Mouse (Mus musculus) layer of hippocampus, adult 9-10 months (tissue): ENCODE results near the gene Dcun1d4.
"Not testable (repeated sequence)": the region's sequence is repeated elsewhere in the genome, so short reads cannot be mapped to it uniquely, and the experiment has no call there.

ENCODE experiments used
- DNase-seq: peaks from one replicate; pipeline ENCODE4 v3.0.0; 2022; ENCODE audit warnings: low spot score

Gene Dcun1d4

GRCm38 (mm10) chr5:73548237-73548636 is 67.4 kb downstream of the Dcun1d4 start:
- no peak for DNase-seq

DNA sequence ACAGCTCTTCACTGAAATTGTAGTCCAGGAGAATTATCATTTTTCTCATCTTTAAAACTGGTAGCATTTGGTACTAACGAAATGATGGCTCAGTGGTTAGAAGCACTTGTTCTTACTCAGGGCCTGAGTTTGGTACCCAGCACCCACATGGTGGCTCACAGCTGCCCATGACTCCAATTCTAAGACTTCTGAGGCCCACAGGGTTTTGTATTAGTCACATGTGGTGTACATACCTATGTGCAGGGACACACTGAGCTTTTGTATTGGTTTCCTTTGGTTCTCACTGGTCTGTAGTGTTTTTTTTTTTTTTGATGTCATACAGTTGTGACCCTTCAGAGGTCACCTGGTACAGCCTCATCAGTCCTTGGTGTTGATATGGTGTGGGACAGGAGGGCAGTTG is 68.0 kb downstream of the Dcun1d4 start:
- DNase-seq = no peak

DNA sequence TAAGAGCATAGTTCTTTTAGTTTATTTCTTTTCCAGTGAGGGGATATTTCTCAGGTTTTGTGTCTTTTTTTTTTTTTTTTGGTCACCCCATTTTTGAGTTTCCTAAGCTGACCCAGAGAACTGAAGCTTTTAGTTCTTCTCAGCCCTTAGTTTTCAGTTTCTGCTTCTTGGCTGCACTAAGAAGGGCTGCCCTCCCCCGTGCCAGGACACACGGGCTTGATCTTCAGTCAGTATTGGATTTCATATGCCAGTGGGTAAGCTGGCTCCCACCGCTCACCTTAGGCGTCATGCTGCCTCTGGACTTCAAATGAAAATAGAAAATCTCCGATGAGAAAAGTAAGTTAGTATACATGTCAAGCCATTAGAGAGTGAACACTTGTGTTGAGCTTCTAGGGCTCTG is 71.0 kb downstream of the Dcun1d4 start:
- no peak for DNase-seq

DNA sequence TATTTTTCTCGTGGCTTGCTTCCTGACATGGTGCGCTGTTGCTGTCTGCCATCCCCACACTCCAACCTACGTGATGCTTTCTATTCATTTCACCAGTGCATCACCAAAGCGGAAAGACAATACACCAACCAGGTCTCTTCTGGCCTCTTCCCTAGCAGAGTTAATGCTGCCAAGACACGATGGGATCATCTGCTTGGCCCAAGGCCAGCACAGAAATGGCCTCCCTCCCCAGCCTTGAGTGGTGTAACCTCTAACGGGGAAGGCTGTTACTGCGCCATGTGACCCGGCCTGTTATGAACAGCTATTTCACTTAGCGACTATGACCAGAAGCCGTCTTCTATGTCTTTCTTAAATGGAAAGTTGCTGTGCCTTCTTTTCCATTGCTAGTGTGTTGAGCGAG is 73.1 kb downstream of the Dcun1d4 start:
- DNase-seq = no peak

GRCm38 (mm10) chr5:73555096-73555852 is 74.5 kb downstream of the Dcun1d4 start:
- DNase-seq = no peak

DNA sequence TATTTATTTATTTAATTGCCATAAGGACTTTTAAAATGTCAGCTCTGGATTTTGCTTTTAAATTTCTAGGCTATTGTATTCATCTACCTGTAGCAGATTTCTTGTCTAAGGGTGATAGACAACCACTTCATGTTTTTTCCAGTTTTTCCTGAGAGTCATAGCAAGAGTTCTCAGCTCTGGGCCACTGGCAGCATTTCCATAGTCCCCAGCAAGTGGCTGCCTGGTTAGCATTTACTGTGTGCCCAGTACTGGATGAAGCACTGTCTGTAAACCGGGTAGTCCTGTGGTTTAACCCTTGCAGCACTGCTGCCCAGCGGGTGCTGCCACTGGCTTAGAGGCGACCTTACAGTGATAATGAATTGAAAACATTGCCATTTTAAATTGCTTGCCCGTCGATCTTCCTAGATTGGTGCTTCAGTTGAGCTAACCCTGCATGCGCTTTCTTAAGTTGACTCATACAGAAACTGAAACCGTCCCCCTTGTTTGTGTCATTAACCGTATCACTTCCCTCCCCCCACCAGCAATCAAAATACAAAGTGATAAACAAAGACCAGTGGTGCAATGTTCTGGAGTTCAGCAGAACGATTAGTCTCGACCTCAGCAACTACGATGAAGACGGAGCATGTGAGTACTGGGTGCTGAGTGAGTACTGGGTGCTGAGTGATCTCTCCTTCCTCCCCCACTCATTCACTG is 76.1 kb downstream of the Dcun1d4 start:
- DNase-seq = no peak

DNA sequence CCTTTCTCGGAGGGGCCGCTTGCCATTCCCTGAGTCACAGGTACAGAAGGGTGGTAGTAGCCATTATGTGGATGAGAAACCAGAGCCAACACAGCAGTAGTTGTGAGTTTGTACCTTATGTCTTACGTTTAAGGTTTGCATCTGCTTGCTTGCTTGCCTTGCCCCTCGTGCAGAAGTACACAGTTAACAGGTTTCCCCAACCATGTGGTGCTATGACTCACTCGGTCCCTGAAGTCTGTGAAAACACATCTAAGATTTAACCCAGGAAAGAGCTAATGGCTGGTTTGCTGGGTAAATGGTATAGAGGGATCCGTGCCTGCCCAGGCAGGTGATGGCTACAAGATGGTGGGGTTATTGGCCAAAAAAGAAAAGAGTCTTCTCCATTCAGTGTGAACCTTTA is 78.0 kb downstream of the Dcun1d4 start:
- no peak for DNase-seq

- no peak for DNase-seq
Observed at GRCm38 (mm10) chr5:73564038-73564437, 83.2 kb downstream of the Dcun1d4 start.

DNA sequence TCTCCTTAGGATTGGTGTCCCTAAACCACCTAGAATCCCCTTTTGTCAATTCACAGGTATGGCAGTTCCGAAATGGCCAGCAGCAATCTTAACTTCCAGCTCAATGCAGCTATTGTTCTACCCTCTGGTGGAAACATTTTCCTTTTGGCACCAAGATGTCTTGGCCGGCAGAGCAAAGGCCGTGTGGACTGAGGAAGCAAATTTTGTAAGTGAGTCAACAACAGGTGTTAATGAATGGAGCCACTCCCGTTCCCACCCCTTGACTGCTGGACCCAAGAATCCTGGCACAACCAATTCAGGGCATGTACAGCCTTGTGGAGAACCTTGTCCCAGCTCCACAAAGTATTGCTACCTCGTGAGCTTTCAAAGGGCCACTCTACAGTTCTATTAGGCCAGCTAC is 85.3 kb downstream of the Dcun1d4 start:
- DNase-seq = no peak

- no peak for DNase-seq
Observed at GRCm38 (mm10) chr5:73566892-73567291, 86.1 kb downstream of the Dcun1d4 start.

- DNase-seq = no peak
Observed at GRCm38 (mm10) chr5:73569181-73569580, 88.4 kb downstream of the Dcun1d4 start.

GRCm38 (mm10) chr5:73571395-73572156 is 90.8 kb downstream of the Dcun1d4 start:
- no peak for DNase-seq

DNA sequence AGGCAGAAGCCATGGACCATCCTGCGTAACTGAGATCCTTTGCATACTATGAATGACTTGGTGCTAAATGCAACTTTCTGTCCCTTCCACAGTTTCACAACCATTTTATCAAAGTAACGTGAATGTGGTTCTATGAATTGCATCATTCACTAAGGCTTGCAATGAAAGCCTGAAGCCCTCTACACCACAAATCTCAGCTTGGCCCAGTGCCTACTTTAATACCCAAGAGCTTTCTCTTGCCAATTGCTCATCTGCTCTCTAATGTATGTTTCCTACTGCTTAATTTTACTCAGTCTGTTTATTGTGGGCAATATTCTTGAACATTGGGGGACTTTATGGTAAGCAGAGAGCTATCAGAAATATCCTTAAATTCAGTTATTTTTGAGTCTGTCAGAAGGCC is 92.0 kb downstream of the Dcun1d4 start:
- DNase-seq = no peak

GRCm38 (mm10) chr5:73573789-73574188 is 93.0 kb downstream of the Dcun1d4 start:
- no peak for DNase-seq

GRCm38 (mm10) chr5:73574616-73575015 is 93.8 kb downstream of the Dcun1d4 start:
- no peak for DNase-seq

DNA sequence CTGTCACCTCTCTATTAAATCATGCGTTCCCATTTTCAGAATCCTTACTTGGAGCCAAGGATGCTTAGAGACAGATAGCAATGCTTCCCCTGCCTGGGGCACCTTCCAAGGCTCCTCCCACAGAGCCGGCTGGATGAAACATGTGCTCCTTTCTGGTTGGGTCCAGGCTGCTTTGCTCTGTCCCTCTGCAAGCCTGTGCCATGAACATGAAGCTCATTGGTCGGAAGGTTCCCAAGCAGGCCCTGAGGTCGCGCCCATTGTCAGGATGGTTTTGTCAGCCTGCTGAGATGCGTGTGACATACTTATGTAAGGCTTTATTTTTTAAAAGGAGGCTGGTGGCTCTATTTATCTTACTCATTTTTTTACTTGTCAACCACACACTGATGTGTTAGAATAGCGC is 95.9 kb downstream of the Dcun1d4 start:
- no peak for DNase-seq

GRCm38 (mm10) chr5:73578131-73578530 is 97.3 kb downstream of the Dcun1d4 start:
- DNase-seq = no peak

GRCm38 (mm10) chr5:73584011-73584410 is 103.2 kb downstream of the Dcun1d4 start:
- not testable (repeated sequence) for DNase-seq

DNA sequence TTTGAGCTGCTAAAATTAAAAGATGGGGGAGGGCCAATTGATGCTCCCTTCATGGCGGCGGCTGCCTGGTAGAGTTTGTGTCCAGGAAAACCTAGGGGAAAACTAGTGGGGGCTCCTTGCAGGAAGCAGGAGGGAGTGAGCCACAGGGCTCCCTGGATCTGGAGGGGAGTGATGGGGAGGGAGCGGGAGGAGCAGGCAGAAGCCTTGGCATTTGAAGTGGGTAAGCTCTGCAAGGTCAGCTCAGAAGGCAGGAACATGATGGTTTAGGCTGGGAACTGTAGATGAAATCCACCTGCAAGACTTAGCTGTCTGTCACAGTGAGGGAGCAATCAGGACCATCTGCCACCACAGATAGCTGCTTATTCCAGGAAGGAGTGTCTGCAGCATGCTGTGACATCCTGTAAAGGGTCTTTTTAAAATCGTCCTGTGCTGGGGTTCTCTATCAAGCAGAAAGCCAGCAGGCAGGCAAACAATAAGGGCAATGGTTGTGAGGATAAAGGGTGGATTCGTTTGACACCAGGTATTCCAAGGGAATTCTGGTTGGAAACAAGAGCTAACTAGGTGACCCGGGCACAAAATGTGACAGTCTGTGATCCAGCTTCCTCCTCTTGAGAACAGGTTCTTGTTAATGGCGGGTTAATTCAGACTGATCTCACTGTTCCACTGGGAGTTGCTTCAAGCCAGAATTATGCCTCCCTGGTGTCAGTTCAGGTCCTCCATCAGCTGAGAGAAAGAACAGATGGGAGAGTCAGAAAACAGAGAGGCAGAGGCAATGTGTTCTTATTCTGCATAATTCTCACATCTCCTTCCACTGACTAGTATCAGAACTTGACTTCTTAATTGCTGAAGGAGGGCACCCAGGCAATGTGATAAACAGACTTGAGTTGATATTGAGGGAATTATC is 104.7 kb downstream of the Dcun1d4 start:
- no peak for DNase-seq

GRCm38 (mm10) chr5:73586597-73586996 is 105.8 kb downstream of the Dcun1d4 start:
- no peak for DNase-seq

- no peak for DNase-seq
Observed at GRCm38 (mm10) chr5:73587119-73587518, 106.3 kb downstream of the Dcun1d4 start.
